Mouse (Mus musculus) macrophage (primary cell): ENCODE measurements around the gene Prrg3. TPM values are rescaled to one million over a fixed set of nuclear protein-coding genes. Genes with fewer than 3 reads are reported as not detected.

Experiments used
- H3K27ac ChIP-seq: fragments of 350-480 bp; formaldehyde crosslinking; 2 replicates; pipeline ENCODE4 v1.9.0; 2021
- H3K36me3 ChIP-seq: fragments of 350-480 bp; formaldehyde crosslinking; 2 replicates; pipeline ENCODE4 v1.9.0; 2021; ENCODE audit errors: inconsistent target
- H3K4me3 ChIP-seq: fragments of 350-480 bp; formaldehyde crosslinking; 2 replicates; pipeline ENCODE4 v1.9.0; 2021; ENCODE audit errors: inconsistent target
- H3K79me2 ChIP-seq: fragments of 350-480 bp; formaldehyde crosslinking; 2 replicates; pipeline ENCODE4 v1.9.0; 2021; ENCODE audit errors: inconsistent target
- WGBS: methylation state at CpG from one replicate; pipeline ENCODE4 v1.1.7; 2026; ENCODE audit warnings: inconsistent platforms; ENCODE audit not compliant: missing documents; 5-methylcytosine and 5-hydroxymethylcytosine counted together
- polyA plus RNA-seq: library from polyadenylated mRNA; stranded (reverse); fragments of 250-400 nt; gene quantifications from 3 replicates; pipeline ENCODE4 v1.2.4, GENCODE M21; 2018; ENCODE audit warnings: inconsistent platforms

Gene Prrg3
- polyA plus RNA-seq, 1 experiment from 2014 or later = not detected

DNA sequence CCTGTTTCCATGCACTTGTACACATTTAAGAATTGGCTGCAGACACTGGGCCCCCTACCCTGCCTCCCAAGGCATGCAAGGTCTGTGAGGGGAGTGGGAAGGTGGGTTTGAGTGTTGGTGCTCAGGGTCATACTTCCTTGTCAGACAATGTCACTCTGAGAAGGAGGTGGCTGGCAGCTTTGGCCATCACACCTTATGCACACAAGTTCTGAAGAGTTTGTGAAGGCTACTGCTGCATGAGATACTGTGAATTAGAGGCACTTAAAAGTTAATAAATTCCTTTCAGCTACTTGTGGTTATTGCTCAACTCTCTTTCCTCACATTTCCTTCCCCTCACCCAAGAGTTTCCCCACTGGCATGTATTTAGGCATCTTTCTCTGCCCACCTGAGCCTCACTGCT is 47.5 kb downstream of the Prrg3 start:
- no peak overlapping the region for H3K4me3 ChIP-seq
- no peak overlapping the region for H3K27ac ChIP-seq
- no peaks in the 10 kb centered on the region for H3K79me2 ChIP-seq
- H3K36me3 ChIP-seq = no peaks in the 10 kb centered on the region

- no peak overlapping the region for H3K4me3 ChIP-seq
- WGBS = 69% methylated on average over 9 of the region's 9 CpGs
- no peak overlapping the region for H3K27ac ChIP-seq
- H3K79me2 ChIP-seq = no peaks in the 10 kb centered on the region
- H3K36me3 ChIP-seq = no peaks in the 10 kb centered on the region
These were observed 49.8 kb downstream of the Prrg3 start for GRCm38 (mm10) chrX:72012236-72012635.

- Histone ChIP-seq H3K27ac (no peak overlapping the region), H3K36me3 (no peaks in the 10 kb centered on the region), H3K79me2 (no peaks in the 10 kb centered on the region), H3K4me3 (no peak overlapping the region)
- WGBS = 85% methylated on average over 1 of the region's 3 CpGs
These were observed 50.4 kb downstream of the Prrg3 start for GRCm38 (mm10) chrX:72012804-72013203.

- Histone ChIP-seq H3K27ac (no peak overlapping the region), H3K4me3 (no peak overlapping the region), H3K79me2 (no peaks in the 10 kb centered on the region), H3K36me3 (no peaks in the 10 kb centered on the region)
- WGBS = 83% methylated on average over 1 of the region's 1 CpGs
These were observed 59.8 kb downstream of the Prrg3 start for GRCm38 (mm10) chrX:72022241-72022640.

Other genes starting within 250 kb of the Prrg3 start
- gene Vma21, start 146.7 kb upstream of the Prrg3 start, polyA plus RNA-seq = 34.2 to 60.3 TPM (median 57.0 TPM) in 3 replicates
- gene Gm1141, start 41.6 kb upstream of the Prrg3 start, polyA plus RNA-seq = 0.09 TPM in 1 of 3 replicates, not detected in the others
- gene Fate1, start 10.4 kb downstream of the Prrg3 start, polyA plus RNA-seq = not detected in 3 replicates
- not detected in 3 replicates for gene Cnga2, start 29.2 kb downstream of the Prrg3 start, polyA plus RNA-seq